Mouse (Mus musculus) T-helper 2 cell (primary cell): ENCODE results near the gene Kcnc4.

Experiments
- in situ Hi-C: fragments of 300-600 bp; cut with MboI, MseI; formaldehyde crosslinking; loops from one replicate; pipeline ENCODE4 v1.15.1; 2025; ENCODE audit warnings: high pct_unique_total_duplicates

Kcnc4 gene

DNA sequence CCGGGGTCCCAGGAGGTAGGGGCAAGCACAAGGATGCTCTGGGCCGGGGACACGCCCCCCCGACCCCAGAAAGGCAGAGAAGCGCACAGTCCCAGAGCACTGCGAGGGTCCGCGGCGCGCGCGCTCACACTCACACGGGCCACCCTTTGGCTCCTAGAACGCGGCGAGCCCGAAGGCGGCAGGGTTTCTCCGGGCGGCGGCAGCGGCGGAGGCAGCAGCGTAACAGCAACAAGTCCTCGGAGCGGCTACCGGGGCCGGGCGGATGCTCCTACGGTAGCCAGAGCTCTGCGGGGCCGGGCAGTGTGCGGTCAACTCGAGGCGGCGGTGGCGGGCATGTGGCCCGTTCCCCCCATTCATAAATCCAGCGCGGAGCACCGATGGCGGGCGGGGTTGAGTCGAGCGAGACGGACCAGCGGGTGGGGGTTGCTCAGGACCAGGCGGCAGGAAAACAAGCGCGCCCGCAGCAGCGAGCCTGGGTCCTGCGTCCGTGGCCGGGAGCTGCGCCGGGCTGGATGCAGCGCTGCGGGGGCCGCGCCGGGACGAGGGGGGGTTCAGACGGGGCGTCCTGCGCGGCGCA is at the start of gene Kcnc4:
Kcnc4 (minus strand) TSS at position 357 of the 577 bp plus-strand sequence.
- in situ Hi-C loops = no loop called here

- in situ Hi-C loops = no loop called here
These were observed 49.3 kb upstream of the Kcnc4 start for GRCm38 (mm10) chr3:107508696-107509095.

GRCm38 (mm10) chr3:107507966-107508365 is 48.6 kb upstream of the Kcnc4 start:
- in situ Hi-C loops = no loop called here

- in situ Hi-C loops = no loop called here
These were observed 47.2 kb upstream of the Kcnc4 start for GRCm38 (mm10) chr3:107506531-107506930.

DNA sequence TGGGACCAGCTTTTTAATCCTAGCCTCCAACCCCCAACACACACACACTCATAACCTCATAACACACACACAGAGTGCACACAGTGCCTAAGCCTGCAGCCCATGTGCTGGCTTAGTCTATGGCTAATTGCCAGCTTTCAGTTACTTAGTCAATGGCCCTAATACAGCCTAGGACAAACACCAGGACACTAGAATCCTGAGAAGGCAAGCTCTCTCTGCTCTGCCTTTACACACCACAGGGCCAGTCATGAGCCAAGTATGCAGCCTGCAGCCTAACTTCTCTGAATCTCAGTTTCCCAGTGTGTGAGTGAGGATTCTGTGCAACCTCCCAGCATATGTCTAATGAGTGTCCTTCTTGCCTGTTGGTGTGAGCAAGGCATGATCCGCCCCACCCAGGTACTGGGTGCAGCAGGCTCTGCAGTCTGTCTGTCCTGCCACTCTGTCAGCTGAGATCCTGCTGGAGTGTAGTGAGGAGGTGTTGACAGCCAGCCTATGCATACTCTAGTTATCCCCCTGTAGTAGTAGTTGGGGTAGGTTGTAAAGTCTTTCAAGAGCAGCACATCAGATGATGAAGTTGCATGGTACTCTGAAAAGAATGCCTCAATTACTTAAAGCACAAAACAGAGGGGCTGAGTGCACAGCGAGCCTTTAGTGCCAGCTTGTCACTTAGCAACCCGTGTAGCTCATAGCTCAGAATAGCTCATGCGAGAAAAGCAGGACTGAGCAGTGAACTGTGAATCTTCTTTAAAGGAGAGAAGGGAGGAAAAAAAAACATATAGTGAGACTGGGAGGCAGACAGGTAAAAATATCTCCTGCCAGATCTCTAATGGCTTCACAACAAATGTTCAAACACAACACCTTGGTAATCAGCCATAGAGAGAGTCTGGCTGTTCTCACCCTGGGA is 46.4 kb upstream of the Kcnc4 start:
- in situ Hi-C loops = no loop called here

DNA sequence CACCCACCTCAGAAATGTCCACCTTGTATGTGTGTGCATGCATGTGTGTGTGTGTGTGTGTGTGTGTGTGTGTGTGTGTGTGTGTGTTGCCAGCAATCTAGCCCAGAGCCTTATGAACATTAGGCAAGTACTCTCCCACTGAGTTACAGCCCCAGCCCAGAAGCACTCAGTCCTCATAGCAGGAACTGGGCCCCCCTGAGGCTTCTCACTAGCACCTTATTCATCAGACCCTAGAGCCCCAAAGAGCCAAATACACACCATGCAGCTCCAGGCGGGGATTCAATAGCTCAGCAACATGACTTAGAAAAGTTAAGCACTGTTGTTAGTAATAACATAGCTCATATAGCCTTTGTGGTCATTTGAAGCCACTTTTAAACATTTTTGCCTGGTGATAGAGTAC is 45.2 kb upstream of the Kcnc4 start:
- in situ Hi-C loops = no loop called here

- in situ Hi-C loops = no loop called here
These were observed 44.4 kb upstream of the Kcnc4 start for GRCm38 (mm10) chr3:107503716-107504115.

GRCm38 (mm10) chr3:107501702-107502151 is 42.4 kb upstream of the Kcnc4 start:
- in situ Hi-C loops = no loop called here

- in situ Hi-C loops = no loop called here
These were observed 40.9 kb upstream of the Kcnc4 start for GRCm38 (mm10) chr3:107500301-107500700.

DNA sequence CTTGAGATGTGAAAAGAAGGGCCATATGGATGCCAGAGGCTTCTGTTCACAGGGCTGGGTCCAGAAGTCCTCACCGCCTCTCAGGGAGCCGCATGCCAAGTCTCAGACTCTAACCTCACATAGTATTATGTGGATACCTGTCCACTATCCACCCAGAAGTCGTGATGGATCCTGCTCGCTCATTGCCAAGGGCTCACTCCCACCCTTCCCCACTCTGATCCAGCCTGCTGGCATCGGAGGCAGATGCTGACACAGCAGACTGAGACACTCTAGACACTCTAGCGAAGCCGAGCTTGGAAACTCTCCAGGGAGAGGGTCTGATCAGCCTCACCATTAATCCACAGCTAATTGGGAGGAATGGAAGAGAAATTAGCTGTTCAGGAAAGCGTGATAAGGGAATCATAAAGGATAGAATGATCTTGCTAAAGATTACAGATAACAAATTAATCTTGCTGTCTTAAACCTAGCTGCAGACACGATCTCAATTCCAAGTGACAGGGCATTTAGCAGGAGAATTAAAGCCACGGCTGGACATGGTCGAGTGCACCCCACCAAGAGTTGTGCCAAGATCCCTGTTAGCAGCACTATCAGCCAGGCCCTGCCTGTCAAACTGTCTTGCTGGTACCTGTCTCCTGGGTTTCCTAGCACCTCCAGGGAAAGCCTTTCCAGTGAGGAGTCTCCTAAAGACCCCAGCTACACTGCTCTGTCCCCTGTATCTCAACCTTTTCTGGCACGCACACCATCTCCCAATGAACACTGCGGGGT is 36.9 kb upstream of the Kcnc4 start:
- in situ Hi-C loops = loop anchor here (10.0 kb wide), 1 partner anchor 839 kb away; no protein-coding TSS in a partner anchor

- in situ Hi-C loops = loop anchor here (10.0 kb wide), 1 partner anchor 839 kb away; no protein-coding TSS in a partner anchor
These were observed 36.2 kb upstream of the Kcnc4 start for GRCm38 (mm10) chr3:107495524-107495923.

- in situ Hi-C loops = loop anchor here (10.0 kb wide), 1 partner anchor 843 kb away; no protein-coding TSS in a partner anchor
These were observed 32.1 kb upstream of the Kcnc4 start for GRCm38 (mm10) chr3:107491459-107491858.

DNA sequence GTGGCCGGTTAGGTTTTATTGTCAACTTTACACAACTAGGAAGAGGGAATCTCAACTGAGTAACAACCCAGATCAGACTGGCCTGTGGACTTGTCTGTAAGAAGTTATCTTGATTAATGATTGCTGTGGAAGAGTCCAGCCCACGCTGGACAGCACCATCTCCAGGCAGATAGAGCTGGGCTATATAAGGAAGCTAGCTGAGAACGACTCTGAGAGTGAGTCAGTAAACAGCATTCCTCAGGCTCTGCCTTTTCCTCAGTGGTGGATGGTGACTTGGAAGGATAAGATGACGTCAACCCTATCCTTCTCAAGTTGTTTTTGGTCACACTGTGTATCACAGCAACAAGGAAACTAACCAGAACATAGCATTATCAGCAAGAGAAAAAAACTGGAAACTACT is 29.3 kb upstream of the Kcnc4 start:
- in situ Hi-C loops = no loop called here

- in situ Hi-C loops = no loop called here
These were observed 23.9 kb upstream of the Kcnc4 start for GRCm38 (mm10) chr3:107483290-107483689.

GRCm38 (mm10) chr3:107480660-107481059 is 21.3 kb upstream of the Kcnc4 start:
- in situ Hi-C loops = no loop called here

- in situ Hi-C loops = loop anchor here (5.0 kb wide), 1 partner anchor 240 kb away; the partner anchor contains the start of gene A630076J17Rik
These were observed 12.8 kb upstream of the Kcnc4 start for GRCm38 (mm10) chr3:107472198-107472597.

- in situ Hi-C loops = no loop called here
These were observed 9.7 kb upstream of the Kcnc4 start for GRCm38 (mm10) chr3:107469059-107469458.

DNA sequence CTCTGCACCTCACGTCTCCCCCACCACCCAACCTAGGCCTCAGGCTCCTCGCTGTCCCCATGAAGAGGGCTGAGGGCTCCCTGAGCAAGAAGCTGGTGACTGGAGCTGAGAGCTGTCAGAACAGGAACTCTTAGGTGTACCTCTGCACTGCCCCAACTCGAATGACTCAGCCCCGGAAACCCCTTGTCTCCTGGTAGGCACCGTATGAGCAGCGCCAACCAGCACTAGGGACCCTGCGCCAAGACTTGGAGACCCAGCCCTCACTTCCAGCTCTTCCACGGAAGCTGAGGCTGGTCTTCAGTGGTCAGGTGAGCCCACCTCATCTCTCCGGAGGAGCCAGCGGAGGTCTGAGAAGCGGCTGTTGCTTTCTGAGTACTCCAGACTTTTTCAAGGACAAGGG is 8.8 kb upstream of the Kcnc4 start:
- in situ Hi-C loops = no loop called here

DNA sequence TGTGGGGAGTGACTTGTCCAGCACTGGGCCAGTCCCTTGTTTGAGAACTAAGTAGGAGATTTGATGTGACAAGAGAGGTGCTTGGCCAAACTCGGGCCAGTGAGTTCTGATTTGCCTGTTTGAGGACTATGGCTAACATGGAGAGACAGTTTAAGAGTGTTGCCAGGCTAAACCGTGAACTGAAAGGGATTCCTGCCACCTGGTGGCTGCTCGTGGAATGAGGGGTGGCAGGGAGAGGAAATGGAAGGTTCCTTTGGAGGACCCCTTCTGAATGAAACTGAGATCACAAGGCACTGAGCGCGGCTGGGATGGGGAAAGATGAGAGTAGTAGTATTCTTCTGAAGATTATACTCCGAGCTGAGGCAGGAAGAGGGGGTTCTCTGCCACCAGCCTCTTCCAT is 7.2 kb upstream of the Kcnc4 start:
- in situ Hi-C loops = no loop called here

GRCm38 (mm10) chr3:107462160-107462559 is 2.8 kb upstream of the Kcnc4 start:
- in situ Hi-C loops = loop anchor here (5.0 kb wide), 1 partner anchor 105 kb away; no protein-coding TSS in a partner anchor

- in situ Hi-C loops = loop anchor here (5.0 kb wide), 1 partner anchor 103 kb away; no protein-coding TSS in a partner anchor
These were observed 550 bp upstream of the Kcnc4 start for GRCm38 (mm10) chr3:107459773-107460431.
